Mouse (Mus musculus) cerebellum, adult 2 months (tissue): Measurements from ENCODE around the gene Faap100.

ENCODE experiments used
- CTCF ChIP-seq: fragments of 200-500 bp; IDR thresholded peaks from 2 replicates; pipeline ENCODE4 v1.5.1; 2011; ENCODE audit warnings: low read depth, mild to moderate bottlenecking, control low read depth, low read length, moderate library complexity, borderline replicate concordance; ENCODE audit not compliant: insufficient read depth
- POLR2A ChIP-seq: fragments of 200-500 bp; IDR thresholded peaks from 2 replicates; pipeline ENCODE4 v1.6.1; 2011; ENCODE audit warnings: low read length, control low read depth, borderline replicate concordance; ENCODE audit not compliant: insufficient read depth

DNA sequence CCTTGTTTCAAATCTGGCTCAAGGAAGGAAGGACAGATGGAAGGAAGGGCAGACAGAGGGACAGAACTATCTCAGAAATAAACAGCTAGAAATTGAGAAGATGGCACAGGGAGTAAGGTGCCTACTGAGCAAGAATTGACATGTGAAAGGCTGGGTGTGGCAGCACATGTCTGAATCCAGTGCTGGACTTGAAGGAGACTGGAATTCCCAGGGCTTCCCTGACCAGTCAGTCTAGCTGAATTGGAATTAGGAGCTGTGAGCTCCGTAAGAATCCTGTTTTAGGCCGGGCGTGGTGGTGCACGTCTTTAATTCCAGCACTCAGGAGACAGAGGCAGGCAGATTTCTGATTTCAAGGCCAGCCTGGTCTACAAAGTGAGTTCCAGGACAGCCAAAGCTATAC is 36.9 kb downstream of the Faap100 start:
- TF ChIP-seq CTCF (no peak), POLR2A (no peak)
